Mouse (Mus musculus) neural tube, embryonic 12.5 days (tissue): ENCODE measurements around the gene Kctd3. TPM values are rescaled to one million over a fixed set of nuclear protein-coding genes. Genes with fewer than 3 reads are reported as not detected.
"Not testable (repeated sequence)": the region's sequence is repeated elsewhere in the genome, so short reads cannot be mapped to it uniquely, and the experiment has no call there.

Source experiments
- ATAC-seq: fragments of 200-750 bp; cut with Nextera tagmentation; 2 replicates; pipeline ENCODE4 v1.8.0; 2017; ENCODE audit warnings: low read depth, mild to moderate bottlenecking, moderate TSS enrichment, moderate library complexity; ENCODE audit not compliant: low FRiP score
- H3K27ac ChIP-seq: fragments of 300-500 bp; sonication (generic); 2 replicates; pipeline ENCODE4 v1.5.1; 2016
- H3K27me3 ChIP-seq: fragments of 300-500 bp; sonication (generic); replicated peaks from 2 replicates; pipeline ENCODE4 v1.6.1; 2016; ENCODE audit warnings: mild to moderate bottlenecking
- H3K36me3 ChIP-seq: fragments of 300-500 bp; sonication (generic); 2 replicates; pipeline ENCODE4 v1.6.1; 2016; ENCODE audit warnings: mild to moderate bottlenecking
- H3K4me1 ChIP-seq: fragments of 300-500 bp; sonication (generic); 2 replicates; pipeline ENCODE4 v1.6.1; 2016
- H3K4me2 ChIP-seq: fragments of 300-500 bp; sonication (generic); replicated peaks from 2 replicates; pipeline ENCODE4 v1.6.1; 2016; ENCODE audit warnings: mild to moderate bottlenecking
- H3K4me3 ChIP-seq: fragments of 300-500 bp; sonication (generic); 2 replicates; pipeline ENCODE4 v1.5.1; 2016
- H3K9ac ChIP-seq: fragments of 300-500 bp; sonication (generic); 2 replicates; pipeline ENCODE4 v1.6.1; 2016; ENCODE audit warnings: mild to moderate bottlenecking
- H3K9me3 ChIP-seq: fragments of 300-500 bp; sonication (generic); 2 replicates; pipeline ENCODE4 v1.6.1; 2016; ENCODE audit warnings: mild to moderate bottlenecking
- WGBS: fragments of 180-500 bp; shearing (Covaris S2); methylation state at CpG from one replicate; pipeline ENCODE4 v1.1.7; 2016; 5-methylcytosine and 5-hydroxymethylcytosine counted together
- polyA plus RNA-seq: library from polyadenylated mRNA; unstranded; fragments of >200 nt; fragmentation: Nextera tagmentation; extraction: Ambion mirVana; gene quantifications from 2 replicates; pipeline ENCODE4 v1.2.1, GENCODE M21; 2016

Kctd3 gene
- polyA plus RNA-seq, 1 experiment from 2014 or later = 41.8 TPM

DNA sequence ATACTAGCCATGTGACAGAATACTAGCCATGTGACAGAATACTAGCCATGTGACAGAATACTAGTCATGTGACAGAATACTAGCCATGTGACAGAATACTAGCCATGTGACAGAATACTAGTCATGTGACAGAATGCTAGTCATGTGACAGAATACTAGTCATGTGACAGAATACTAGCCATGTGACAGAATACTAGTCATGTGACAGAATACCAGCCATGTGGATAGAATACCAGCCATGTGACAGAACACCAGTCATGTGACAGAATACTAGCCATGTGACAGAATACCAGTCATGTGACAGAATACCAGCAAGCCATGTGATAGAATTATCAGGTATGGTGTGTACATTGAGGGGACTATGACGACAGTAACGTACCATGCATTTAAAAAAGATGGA is 25.2 kb upstream of the Kctd3 start:
- not testable (repeated sequence) for H3K9me3 ChIP-seq, ATAC-seq, H3K27me3 ChIP-seq, H3K27ac ChIP-seq, H3K4me1 ChIP-seq, H3K36me3 ChIP-seq, H3K4me2 ChIP-seq, H3K4me3 ChIP-seq, H3K9ac ChIP-seq
- 89% methylated on average over 2 of the region's 2 CpGs for whole genome bisulfite sequencing

DNA sequence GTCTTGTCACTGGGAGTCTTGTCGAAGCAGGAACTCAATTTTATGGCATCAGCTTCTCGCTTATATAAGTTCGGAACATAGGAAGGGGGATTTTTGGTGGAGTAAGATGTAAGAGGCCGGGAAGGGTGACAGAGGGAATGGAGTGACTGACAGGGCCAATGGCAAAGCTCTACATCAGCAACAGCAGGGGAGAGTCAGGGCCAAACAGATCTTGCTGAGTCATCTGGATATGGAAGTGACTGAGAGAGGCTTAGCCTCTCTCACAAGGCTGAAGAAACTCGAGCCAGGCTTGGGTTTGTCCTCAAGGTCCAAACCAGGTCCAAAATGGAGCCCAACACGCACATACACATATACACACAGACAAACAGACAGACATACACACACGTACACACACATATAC is 23.3 kb upstream of the Kctd3 start:
- H3K27me3 ChIP-seq = no peaks in the 10 kb centered on the region
- H3K36me3 ChIP-seq = no peaks in the 10 kb centered on the region
- no peak overlapping the region for H3K9ac ChIP-seq
- 83% methylated on average over 7 of the region's 7 CpGs for WGBS
- H3K4me2 ChIP-seq = no peak overlapping the region
- no peaks in the 10 kb centered on the region for H3K9me3 ChIP-seq
- no peak overlapping the region for H3K4me3 ChIP-seq
- no peak overlapping the region for H3K27ac ChIP-seq
- no peaks in the 10 kb centered on the region for H3K4me1 ChIP-seq
- ATAC-seq = no peak

DNA sequence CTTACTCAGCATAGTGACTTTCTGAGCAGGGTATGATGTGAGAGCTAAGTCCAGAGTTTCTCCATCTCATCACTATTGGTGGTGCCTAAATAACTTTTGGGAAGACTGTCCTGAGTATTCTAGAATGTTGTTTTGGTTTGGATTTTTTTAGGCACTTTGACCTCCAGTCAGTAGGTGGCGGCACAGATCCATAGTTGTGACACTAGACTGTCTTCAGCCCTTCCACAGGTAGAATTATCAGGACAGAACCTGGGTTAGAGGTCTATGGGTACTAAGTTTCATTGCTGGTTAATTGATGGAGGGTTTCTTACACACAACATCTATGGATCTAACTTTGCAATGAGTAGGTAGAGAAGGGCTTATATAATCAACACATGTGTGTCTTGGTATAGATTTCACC is 20.6 kb upstream of the Kctd3 start:
- no peak overlapping the region for H3K4me2 ChIP-seq
- ATAC-seq = no peak
- no peak overlapping the region for H3K4me3 ChIP-seq
- 64% methylated on average over 1 of the region's 1 CpGs for WGBS
- no peaks in the 10 kb centered on the region for H3K4me1 ChIP-seq
- no peaks in the 10 kb centered on the region for H3K36me3 ChIP-seq
- no peak overlapping the region for H3K27ac ChIP-seq
- no peaks in the 10 kb centered on the region for H3K27me3 ChIP-seq
- H3K9ac ChIP-seq = no peak overlapping the region
- no peaks in the 10 kb centered on the region for H3K9me3 ChIP-seq

DNA sequence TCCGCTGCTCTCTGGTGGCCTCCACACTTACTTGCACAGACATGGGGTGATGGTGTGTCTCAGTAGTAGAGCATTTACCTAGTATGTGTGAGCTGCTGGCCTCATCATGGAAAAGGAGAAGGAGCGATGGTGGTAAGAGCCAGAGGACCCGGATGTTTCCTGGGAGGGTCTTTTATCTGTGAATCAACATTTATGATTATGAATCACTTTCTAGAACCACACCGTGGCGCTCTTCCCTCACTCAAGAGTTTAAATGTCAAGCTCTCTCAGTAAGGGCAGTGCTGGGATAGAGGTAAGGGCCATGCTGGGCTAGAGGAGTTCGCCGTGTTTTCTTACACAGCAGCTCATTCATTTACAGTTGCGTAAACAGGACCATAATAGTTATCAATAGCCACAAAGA is 19.2 kb upstream of the Kctd3 start:
- H3K27ac ChIP-seq = no peak overlapping the region
- H3K27me3 ChIP-seq = no peaks in the 10 kb centered on the region
- H3K4me3 ChIP-seq = no peak overlapping the region
- H3K4me1 ChIP-seq = no peaks in the 10 kb centered on the region
- 66% methylated on average over 8 of the region's 8 CpGs for WGBS
- no peaks in the 10 kb centered on the region for H3K9me3 ChIP-seq
- H3K36me3 ChIP-seq = no peaks in the 10 kb centered on the region
- H3K4me2 ChIP-seq = no peak overlapping the region
- no peak overlapping the region for H3K9ac ChIP-seq
- ATAC-seq = no peak

DNA sequence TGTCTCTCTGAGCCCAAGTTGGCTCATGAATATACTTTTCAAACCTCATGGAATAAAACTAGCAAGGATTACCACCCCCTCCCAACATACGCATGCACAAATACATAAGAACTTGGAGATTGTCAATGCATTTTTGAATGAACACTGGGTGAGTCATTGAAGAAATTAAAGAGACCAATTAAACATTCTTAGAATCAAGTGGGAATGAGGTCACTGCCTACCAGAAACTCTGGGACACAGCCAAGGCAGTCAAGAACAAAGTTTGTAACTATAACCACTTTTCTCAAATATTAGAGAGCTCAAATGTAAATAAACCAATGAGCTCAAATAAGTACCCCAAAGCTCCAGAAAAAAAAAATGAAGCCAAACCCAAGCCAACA is 16.1 kb upstream of the Kctd3 start:
- H3K4me2 ChIP-seq = no peak overlapping the region
- no peaks in the 10 kb centered on the region for H3K36me3 ChIP-seq
- no peaks in the 10 kb centered on the region for H3K4me1 ChIP-seq
- H3K9me3 ChIP-seq = no peaks in the 10 kb centered on the region
- H3K9ac ChIP-seq = no peak overlapping the region
- no peak for ATAC-seq
- no peaks in the 10 kb centered on the region for H3K27me3 ChIP-seq
- no peak overlapping the region for H3K27ac ChIP-seq
- H3K4me3 ChIP-seq = no peak overlapping the region
- 92% methylated on average over 1 of the region's 1 CpGs for WGBS

DNA sequence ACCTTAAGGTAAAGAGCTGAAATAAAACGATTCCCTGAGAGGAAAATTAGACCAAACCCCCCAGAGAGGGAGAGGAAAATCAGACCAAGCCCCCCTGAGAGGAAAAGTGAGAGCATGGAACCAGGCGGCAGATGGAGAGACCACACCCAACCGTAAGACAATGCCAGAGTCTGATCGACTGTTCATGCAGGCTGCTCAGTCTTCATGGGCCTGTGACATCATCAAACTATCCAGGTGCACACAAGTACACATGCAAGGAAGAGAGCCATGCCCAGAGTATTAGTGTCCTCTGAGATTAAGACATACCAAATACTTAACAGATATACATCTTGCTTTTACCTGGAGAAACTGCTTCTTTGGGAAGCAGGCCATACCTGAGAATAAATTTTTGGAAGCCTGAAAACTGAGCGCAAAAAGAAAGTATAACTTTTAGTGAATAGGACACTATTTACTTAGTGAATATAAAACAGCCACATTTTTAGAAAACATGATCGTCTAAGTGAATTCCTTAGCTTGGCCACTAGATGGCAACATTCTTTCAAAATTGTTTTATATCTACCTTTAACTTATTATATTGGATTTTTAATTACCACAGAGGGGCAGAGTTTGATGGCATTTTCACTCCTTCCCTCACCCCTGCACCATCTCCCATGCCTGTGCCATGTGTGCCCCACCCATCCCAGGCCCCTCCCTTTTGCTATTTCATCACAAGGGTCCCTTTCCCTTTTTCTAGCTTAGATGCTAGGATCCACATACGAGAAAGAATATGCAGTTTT is 15.5 kb upstream of the Kctd3 start:
- 58% methylated on average over 7 of the region's 7 CpGs for WGBS
- no peak overlapping the region for H3K9ac ChIP-seq
- no peak overlapping the region for H3K27ac ChIP-seq
- H3K27me3 ChIP-seq = no peaks in the 10 kb centered on the region
- no peaks in the 10 kb centered on the region for H3K9me3 ChIP-seq
- H3K4me3 ChIP-seq = no peak overlapping the region
- no peak overlapping the region for H3K4me2 ChIP-seq
- H3K4me1 ChIP-seq = no peaks in the 10 kb centered on the region
- no peak for ATAC-seq
- no peaks in the 10 kb centered on the region for H3K36me3 ChIP-seq

DNA sequence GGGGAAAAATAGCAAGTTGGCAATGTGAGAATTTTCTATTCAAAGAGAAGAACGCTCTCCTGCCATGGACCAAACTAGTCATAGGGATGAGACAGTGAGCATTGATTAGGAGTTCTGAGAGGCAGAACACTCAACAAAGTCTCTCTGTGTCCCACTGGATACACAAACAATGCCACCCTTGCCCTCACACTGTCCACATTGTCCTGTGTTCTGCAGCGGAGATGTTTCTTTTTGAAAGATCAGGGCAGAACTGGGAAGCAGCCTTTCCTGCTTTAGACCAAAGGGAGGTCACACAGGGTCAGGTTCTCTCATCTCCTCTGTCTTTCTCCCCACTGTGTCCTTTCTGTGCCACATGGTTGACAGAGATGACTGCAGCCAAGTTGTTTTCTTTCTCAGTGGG is 7.7 kb upstream of the Kctd3 start:
- Histone ChIP-seq H3K27ac (no peak overlapping the region), H3K36me3 (no peaks in the 10 kb centered on the region), H3K4me1 (peaks cover 15% of the 10 kb centered on the region), H3K9me3 (no peaks in the 10 kb centered on the region), H3K9ac (no peak overlapping the region), H3K4me3 (no peak overlapping the region), H3K27me3 (0 out of 2 replicates have a peak, but pooled peaks cover 6% of the 10 kb centered on the region), H3K4me2 (no peak overlapping the region)
- no peak for ATAC-seq
- WGBS = 70% methylated on average over 2 of the region's 2 CpGs

DNA sequence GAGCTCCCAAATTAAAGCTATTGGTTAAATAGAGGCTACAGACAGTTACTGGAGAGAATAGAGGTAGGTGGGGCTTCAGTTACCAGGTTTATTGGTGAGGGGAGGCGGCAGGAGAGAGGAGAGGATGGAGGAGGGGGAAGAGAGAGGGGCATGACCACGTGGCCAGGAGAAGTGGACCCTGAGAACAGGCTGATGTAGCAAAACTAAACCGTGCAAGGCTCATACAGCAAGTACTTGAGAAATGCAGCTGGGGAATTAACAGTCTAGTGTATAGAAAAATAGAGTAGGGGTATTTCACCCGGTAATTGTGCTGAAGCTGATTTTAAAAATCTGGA is 5.9 kb upstream of the Kctd3 start:
- Histone ChIP-seq H3K27me3 (0 out of 2 replicates have a peak, but pooled peaks cover 6% of the 10 kb centered on the region), H3K36me3 (no peaks in the 10 kb centered on the region), H3K27ac (no peak overlapping the region), H3K9ac (no peak overlapping the region), H3K4me3 (no peak overlapping the region), H3K4me2 (peak overlapping the region; percentile 31), H3K4me1 (peaks cover 15% of the 10 kb centered on the region), H3K9me3 (no peaks in the 10 kb centered on the region)
- 9% methylated on average over 4 of the region's 4 CpGs for WGBS
- ATAC-seq = no peak

DNA sequence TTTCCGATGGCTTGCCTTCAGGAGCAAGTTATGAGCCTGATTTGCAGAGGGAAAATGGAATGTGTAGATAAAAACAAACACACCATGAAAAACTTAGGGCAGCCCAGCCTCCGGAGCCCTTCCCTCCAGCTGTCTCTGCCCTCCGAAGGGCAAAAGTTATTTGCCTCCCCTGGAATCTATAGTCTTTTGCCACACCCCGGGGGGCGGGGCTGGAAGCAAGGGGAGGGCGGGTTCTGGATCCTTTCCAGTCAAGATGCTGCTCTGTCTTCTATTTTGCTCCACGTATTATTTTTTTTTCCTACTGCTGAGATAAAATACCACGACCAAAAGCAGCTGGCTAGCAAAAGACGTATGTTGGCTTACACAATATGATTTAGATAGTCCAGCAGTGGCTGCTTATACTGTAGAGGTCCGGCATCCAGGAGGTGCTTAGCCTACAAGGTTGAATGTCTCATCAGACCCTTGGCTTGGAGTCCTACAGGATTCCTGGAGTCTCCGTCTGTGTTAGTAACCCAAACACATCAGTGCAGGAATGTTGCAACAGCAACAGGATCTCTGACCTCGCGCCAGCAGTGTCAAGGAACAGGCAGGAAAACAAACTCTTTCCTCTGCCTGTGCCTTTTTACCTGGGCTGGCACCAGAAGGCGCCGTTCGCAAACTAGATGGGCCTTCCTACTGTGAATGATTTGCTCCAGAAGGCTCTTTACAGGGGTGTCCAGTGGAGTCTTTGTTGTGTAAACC is 5.4 kb upstream of the Kctd3 start:
- Histone ChIP-seq H3K9me3 (no peaks in the 10 kb centered on the region), H3K4me1 (peaks cover 15% of the 10 kb centered on the region), H3K27ac (no peak overlapping the region), H3K4me2 (peak overlapping the region; percentile 31), H3K9ac (no peak overlapping the region), H3K27me3 (0 out of 2 replicates have a peak, but pooled peaks cover 6% of the 10 kb centered on the region), H3K36me3 (no peaks in the 10 kb centered on the region), H3K4me3 (no peak overlapping the region)
- no peak for ATAC-seq
- WGBS = 6% methylated on average over 16 of the region's 16 CpGs

DNA sequence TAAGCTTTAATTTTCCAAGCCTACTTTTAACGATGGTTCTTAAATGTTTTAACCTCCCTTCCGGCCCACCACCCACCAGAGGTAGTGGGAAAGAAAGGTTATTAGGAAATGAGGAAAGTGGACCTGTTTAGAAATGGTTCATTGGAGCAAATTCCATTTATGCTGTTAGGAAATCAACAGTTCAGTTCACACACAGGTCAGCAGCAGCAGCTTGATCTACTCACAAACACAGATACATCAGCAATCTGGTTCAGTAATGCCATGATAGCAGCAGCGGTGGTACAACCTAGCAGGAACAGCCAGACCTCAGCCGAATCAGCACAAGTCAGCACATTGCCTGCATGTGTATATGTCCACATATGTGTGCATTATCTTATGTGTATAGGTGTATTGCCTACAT is 3.0 kb upstream of the Kctd3 start:
- no peak overlapping the region for H3K9ac ChIP-seq
- no peak for ATAC-seq

DNA sequence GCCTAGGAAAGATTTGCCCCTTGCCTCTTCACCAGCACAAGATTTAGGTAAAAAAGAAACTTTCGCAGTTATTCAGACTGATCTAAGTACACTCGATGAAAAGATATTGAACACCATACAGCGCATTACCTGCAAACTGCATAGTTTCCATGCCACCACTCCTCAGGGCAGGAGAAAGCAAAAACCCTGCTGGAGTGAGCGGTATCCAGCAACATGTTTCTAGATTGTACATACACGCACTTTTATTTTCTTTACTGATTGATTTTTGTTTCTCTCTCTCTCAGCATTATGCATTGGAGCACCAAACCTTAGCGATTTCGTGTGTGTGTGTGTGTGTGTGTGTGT is 311 bp upstream of the Kctd3 start:
- Histone ChIP-seq H3K4me3 (peak overlapping the region; percentile 99), H3K9me3 (no peaks in the 10 kb centered on the region), H3K27ac (no peak overlapping the region), H3K4me2 (peak overlapping the region; percentile 96; the same call in 1 of the 2 replicates), H3K4me1 (peaks cover 24% of the 10 kb centered on the region), H3K36me3 (no peaks in the 10 kb centered on the region), H3K9ac (no peak overlapping the region), H3K27me3 (no peaks in the 10 kb centered on the region)
- whole genome bisulfite sequencing = 49% methylated on average over 7 of the region's 7 CpGs
- no peak; the same call in 1 of the 2 replicates for ATAC-seq

More for the DNA sequence above, 3.0 kb upstream of the Kctd3 start:
- Histone ChIP-seq H3K4me1 (peaks cover 29% of the 10 kb centered on the region), H3K4me3 (no peak overlapping the region), H3K27ac (no peak overlapping the region), H3K9me3 (no peaks in the 10 kb centered on the region), H3K36me3 (no peaks in the 10 kb centered on the region), H3K4me2 (no peak overlapping the region), H3K27me3 (0 out of 2 replicates have a peak, but pooled peaks cover 6% of the 10 kb centered on the region)
- 91% methylated on average over 4 of the region's 4 CpGs for WGBS

DNA sequence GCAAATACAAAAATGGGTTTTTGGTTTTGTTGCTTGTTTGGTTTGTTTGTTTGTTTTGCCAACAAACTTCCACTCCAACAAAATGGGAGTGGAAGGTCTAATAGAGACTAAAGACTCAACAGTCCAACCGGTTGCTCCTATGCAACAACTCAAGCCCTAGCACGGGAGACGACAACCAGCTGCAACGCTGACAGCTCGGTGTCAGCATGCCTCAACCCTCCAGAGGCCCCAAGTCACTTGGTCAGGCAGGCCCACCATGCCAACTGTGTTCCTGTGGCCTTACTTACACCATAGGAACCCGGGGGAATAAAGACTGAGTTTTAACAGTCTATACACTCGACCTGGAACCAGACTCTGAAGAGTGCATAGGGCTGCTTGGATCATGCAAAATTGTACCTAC is 815 bp downstream of the Kctd3 start:
- H3K9ac ChIP-seq = peak overlapping the region; percentile 94
- H3K27me3 ChIP-seq = no peaks in the 10 kb centered on the region
- H3K27ac ChIP-seq = no peak overlapping the region
- no peak for ATAC-seq
- H3K36me3 ChIP-seq = no peaks in the 10 kb centered on the region
- peak overlapping the region; percentile 99 for H3K4me3 ChIP-seq
- no peaks in the 10 kb centered on the region for H3K9me3 ChIP-seq
- peaks cover 20% of the 10 kb centered on the region for H3K4me1 ChIP-seq
- peak overlapping the region; percentile 96 for H3K4me2 ChIP-seq
- under 1% methylated on average over 7 of the region's 7 CpGs for WGBS

DNA sequence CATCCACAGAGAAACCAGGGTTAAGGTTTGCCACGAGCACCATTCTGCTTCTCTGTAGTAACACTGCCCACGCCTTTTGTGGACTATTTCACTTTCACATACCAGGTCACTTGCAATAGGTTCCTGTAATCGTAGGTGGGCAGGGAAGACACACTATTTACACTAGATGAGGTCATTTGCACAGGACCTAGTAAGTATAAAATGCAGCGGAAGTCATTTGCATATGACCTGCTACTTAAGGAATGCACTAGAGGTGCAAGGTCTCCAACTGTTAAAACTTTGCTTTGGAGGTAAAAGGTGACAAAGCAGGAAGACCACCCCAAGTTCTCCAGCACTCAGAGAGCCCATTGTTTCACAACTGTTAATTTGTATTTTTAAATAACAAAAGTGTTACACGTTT is 1.4 kb downstream of the Kctd3 start:
- no peaks in the 10 kb centered on the region for H3K27me3 ChIP-seq
- WGBS = 64% methylated on average over 5 of the region's 5 CpGs
- no peak overlapping the region for H3K27ac ChIP-seq
- no peak overlapping the region for H3K4me3 ChIP-seq
- no peak for ATAC-seq
- no peak overlapping the region for H3K9ac ChIP-seq
- H3K4me2 ChIP-seq = peak overlapping the region; percentile 96
- no peaks in the 10 kb centered on the region for H3K36me3 ChIP-seq
- peaks cover 20% of the 10 kb centered on the region for H3K4me1 ChIP-seq
- H3K9me3 ChIP-seq = no peaks in the 10 kb centered on the region
